Mouse (Mus musculus) hindbrain, embryonic 15.5 days (tissue): Measurements from ENCODE around the gene Adh6a. TPM values are rescaled to one million over a fixed set of nuclear protein-coding genes. Genes with fewer than 3 reads are reported as not detected.

ENCODE experiments used
- ATAC-seq: fragments of 200-750 bp; cut with Nextera tagmentation; 2 replicates; pipeline ENCODE4 v1.8.0; 2017; ENCODE audit warnings: low read depth, moderate number of reproducible peaks, moderate TSS enrichment; ENCODE audit not compliant: low FRiP score
- H3K27ac ChIP-seq: fragments of 300-500 bp; sonication (generic); replicated peaks from 2 replicates; pipeline ENCODE4 v1.5.1; 2015; ENCODE audit warnings: mild to moderate bottlenecking, inconsistent platforms
- H3K27me3 ChIP-seq: fragments of 300-500 bp; sonication (generic); 2 replicates; pipeline ENCODE4 v1.6.1; 2015; ENCODE audit warnings: control low read depth, inconsistent platforms
- H3K36me3 ChIP-seq: fragments of 300-500 bp; sonication (generic); 2 replicates; pipeline ENCODE4 v1.6.1; 2015; ENCODE audit warnings: control low read depth, inconsistent platforms
- H3K4me1 ChIP-seq: fragments of 300-500 bp; sonication (generic); replicated peaks from 2 replicates; pipeline ENCODE4 v1.6.1; 2015; ENCODE audit warnings: control low read depth, inconsistent platforms
- H3K4me2 ChIP-seq: fragments of 300-500 bp; sonication (generic); 2 replicates; pipeline ENCODE4 v1.6.1; 2015; ENCODE audit warnings: moderate library complexity, mild to moderate bottlenecking, inconsistent platforms
- H3K4me3 ChIP-seq: fragments of 300-500 bp; sonication (generic); 2 replicates; pipeline ENCODE4 v1.5.1; 2015; ENCODE audit warnings: mild to moderate bottlenecking, inconsistent platforms
- H3K9ac ChIP-seq: fragments of 300-500 bp; sonication (generic); 2 replicates; pipeline ENCODE4 v1.6.1; 2015; ENCODE audit warnings: inconsistent platforms
- H3K9me3 ChIP-seq: fragments of 300-500 bp; sonication (generic); 2 replicates; pipeline ENCODE4 v1.6.1; 2016; ENCODE audit warnings: control low read depth, inconsistent platforms
- WGBS: fragments of 180-500 bp; shearing (Covaris S2); methylation state at CpG from one replicate; pipeline ENCODE4 v1.1.7; 2015; 5-methylcytosine and 5-hydroxymethylcytosine counted together
- polyA plus RNA-seq: library from polyadenylated mRNA; unstranded; fragments of >200 nt; fragmentation: Nextera tagmentation; extraction: Ambion mirVana; gene quantifications from 2 replicates; pipeline ENCODE4 v1.2.1, GENCODE M21; 2015

The Adh6a gene
- not detected in 2 replicates for polyA plus RNA-seq

DNA sequence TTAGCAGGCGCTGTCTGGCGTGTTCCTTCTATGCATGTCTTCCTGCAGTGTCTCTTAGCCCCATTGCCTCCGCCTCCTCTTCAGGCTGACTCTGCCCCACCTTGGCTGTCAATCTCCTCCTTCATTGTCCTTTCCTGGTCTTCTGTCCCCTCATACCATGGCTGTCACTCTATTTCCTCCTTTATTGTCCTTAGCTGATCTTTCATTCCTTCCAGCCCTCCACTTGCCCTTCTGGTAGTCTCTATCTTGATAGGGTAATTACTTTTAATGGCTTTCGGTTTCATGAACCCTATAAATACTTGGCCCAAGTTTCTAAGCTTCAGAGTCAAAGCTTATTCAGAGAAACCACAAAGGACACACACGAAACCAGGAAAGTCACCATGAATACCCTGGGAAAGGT, at the start of gene Adh6a:
Adh6a (plus strand) TSS at position 322 of the 400 bp plus-strand sequence.
- no peak within 1 kb of the TSS for H3K27ac ChIP-seq
- WGBS = 89% methylated on average over 5 of the region's 5 CpGs
- H3K4me3 ChIP-seq = no peak within 1 kb of the TSS
- ATAC-seq = no peak
- no peaks in the 10 kb centered on the region for H3K4me1 ChIP-seq
- H3K9ac ChIP-seq = no peak within 1 kb of the TSS
- no peak within 1 kb of the TSS for H3K4me2 ChIP-seq
- H3K27me3 ChIP-seq = no peaks in the 10 kb centered on the region
- no peaks in the 10 kb centered on the region for H3K9me3 ChIP-seq
- no peaks in the 10 kb centered on the region for H3K36me3 ChIP-seq

DNA sequence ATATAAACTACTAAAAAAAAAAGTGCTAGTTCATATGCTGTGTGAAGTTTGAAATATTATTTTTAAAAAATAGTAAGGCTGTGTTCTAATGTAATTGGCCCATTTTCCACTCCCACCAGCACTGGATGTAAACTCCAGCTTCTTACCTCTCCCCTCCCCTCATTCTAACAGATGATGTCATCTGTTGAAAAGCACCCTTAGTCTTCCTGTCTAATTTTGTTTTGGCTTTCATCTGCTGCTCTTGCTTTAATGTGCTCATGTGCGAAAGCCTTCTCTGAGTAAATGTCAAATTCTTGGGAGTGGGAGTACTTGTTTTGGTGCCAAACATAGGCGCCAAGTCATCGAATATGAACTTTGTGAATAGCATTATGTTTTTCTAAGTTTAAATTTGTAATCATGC, 48.4 kb upstream of the Adh6a start:
- no peak overlapping the region for H3K27ac ChIP-seq
- no peaks in the 10 kb centered on the region for H3K27me3 ChIP-seq
- no peak overlapping the region for H3K4me3 ChIP-seq
- no peaks in the 10 kb centered on the region for H3K36me3 ChIP-seq
- WGBS = 80% methylated on average over 3 of the region's 3 CpGs
- H3K9me3 ChIP-seq = no peaks in the 10 kb centered on the region
- no peak overlapping the region for H3K9ac ChIP-seq
- ATAC-seq = no peak
- H3K4me1 ChIP-seq = no peaks in the 10 kb centered on the region
- no peak overlapping the region for H3K4me2 ChIP-seq

DNA sequence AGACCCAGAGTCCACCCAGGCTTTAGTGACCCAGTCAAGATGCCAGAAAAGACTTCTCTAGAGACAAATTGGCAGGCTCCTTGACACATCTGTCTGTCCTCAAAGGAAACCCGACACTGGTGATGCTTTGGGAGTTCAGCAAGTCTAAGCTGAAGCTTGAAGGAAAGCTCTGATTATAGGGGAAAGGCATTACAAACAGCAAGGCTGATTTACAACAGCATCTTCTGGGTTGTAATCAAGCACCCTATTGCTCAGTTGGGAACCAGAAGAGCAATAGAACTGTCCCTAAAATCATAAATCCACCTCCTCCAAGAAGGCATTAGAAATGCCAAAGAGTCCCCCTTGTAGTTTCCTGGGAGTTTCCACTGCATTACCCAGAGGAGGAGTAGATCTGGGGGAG, 42.6 kb upstream of the Adh6a start:
- no peaks in the 10 kb centered on the region for H3K36me3 ChIP-seq
- no peaks in the 10 kb centered on the region for H3K4me1 ChIP-seq
- WGBS = 46% methylated on average over 1 of the region's 1 CpGs
- ATAC-seq = no peak
- no peak overlapping the region for H3K4me2 ChIP-seq
- no peaks in the 10 kb centered on the region for H3K9me3 ChIP-seq
- no peak overlapping the region for H3K27ac ChIP-seq
- no peak overlapping the region for H3K9ac ChIP-seq
- no peak overlapping the region for H3K4me3 ChIP-seq
- H3K27me3 ChIP-seq = no peaks in the 10 kb centered on the region

DNA sequence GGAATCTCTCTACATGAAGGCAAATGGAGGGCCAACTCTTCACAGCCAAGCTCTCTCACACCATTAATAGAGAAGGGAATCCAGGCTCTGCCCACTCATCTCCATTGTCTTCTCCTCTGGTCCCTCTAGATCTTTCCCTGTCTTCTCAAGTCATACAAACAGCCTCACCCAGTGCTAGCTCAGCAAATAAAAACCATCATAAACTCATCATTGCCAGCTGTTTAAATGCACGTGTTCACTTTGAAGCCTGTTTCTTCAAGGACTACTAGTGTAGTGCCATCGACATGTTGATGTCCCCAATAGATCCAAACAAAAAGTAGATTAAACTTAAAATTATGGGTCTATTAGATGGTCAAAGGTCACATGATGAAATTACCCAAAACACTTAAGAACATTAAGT, 41.8 kb upstream of the Adh6a start:
- H3K9me3 ChIP-seq = no peaks in the 10 kb centered on the region
- no peak overlapping the region for H3K4me3 ChIP-seq
- H3K9ac ChIP-seq = no peak overlapping the region
- no peaks in the 10 kb centered on the region for H3K36me3 ChIP-seq
- H3K27ac ChIP-seq = no peak overlapping the region
- H3K4me1 ChIP-seq = no peaks in the 10 kb centered on the region
- no peak overlapping the region for H3K4me2 ChIP-seq
- ATAC-seq = no peak
- H3K27me3 ChIP-seq = no peaks in the 10 kb centered on the region
- whole genome bisulfite sequencing = 92% methylated on average over 2 of the region's 2 CpGs

DNA sequence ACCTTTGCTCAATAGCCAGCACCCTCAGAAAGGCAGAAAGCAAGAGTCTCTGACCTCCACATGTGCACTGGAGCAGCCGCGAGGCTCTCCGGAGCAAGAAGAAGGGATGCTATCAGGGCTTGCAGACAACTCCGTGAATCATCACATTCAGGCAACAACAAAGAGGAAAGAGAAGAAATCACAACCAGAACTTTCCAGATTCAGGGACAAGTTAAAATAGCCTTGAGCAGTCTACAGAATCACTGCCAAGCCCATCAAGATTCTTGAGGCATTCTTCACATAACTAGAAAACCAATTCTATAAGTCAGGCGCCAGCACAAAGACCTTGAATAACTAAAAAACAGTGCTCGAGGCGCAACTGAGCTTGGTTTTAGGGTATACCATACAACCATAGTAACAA, 40.0 kb upstream of the Adh6a start:
- Histone ChIP-seq H3K9me3 (no peaks in the 10 kb centered on the region), H3K36me3 (no peaks in the 10 kb centered on the region), H3K4me3 (no peak overlapping the region), H3K4me2 (no peak overlapping the region), H3K27ac (no peak overlapping the region), H3K4me1 (no peaks in the 10 kb centered on the region), H3K9ac (no peak overlapping the region), H3K27me3 (no peaks in the 10 kb centered on the region)
- no peak for ATAC-seq
- WGBS = 93% methylated on average over 7 of the region's 7 CpGs

DNA sequence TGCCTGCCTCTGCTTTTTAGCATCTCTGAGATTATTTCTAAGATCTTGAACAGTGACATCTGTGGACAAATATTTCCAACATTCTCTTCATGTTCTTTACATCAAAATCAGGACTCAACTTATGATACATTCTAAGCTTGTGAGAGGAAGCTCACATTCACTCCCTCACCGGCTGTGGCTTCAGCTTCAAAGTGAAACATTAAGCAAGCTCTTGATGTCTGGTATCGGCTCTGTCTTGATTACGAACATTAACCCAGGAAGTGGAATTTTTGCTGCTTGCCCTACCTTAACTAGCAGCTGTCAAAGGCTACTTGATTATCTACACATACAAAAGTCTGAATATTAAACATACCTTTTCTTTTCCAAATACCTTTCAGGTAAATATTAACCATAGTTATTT, 38.0 kb upstream of the Adh6a start:
- no peak for ATAC-seq
- no peak overlapping the region for H3K4me2 ChIP-seq
- no peak overlapping the region for H3K9ac ChIP-seq
- no peaks in the 10 kb centered on the region for H3K9me3 ChIP-seq
- H3K27me3 ChIP-seq = no peaks in the 10 kb centered on the region
- no peaks in the 10 kb centered on the region for H3K4me1 ChIP-seq
- WGBS = 91% methylated on average over 3 of the region's 3 CpGs
- no peak overlapping the region for H3K27ac ChIP-seq
- no peak overlapping the region for H3K4me3 ChIP-seq
- no peaks in the 10 kb centered on the region for H3K36me3 ChIP-seq

DNA sequence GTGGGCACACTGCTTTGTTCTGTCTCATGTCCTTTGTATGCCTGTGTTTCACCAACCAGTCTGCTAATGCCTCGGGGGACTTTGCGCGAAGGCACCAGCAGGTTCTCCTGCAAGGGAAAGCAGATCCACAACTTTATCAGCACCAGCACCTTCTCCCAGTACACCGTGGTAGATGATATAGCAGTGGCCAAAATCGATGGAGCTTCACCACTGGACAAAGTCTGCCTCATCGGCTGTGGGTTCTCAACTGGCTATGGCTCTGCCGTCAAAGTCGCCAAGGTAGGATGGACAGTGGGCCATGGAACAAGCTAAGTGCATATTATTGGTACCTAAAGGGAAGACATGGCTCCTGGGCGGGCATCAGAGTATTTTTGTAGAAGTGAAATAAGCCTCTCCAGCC, 30.5 kb upstream of the Adh6a start:
- WGBS = 69% methylated on average over 9 of the region's 9 CpGs
- Histone ChIP-seq H3K27ac (no peak overlapping the region), H3K4me3 (no peak overlapping the region), H3K4me1 (no peaks in the 10 kb centered on the region), H3K36me3 (no peaks in the 10 kb centered on the region), H3K4me2 (no peak overlapping the region), H3K9me3 (no peaks in the 10 kb centered on the region), H3K27me3 (no peaks in the 10 kb centered on the region), H3K9ac (no peak overlapping the region)
- no peak for ATAC-seq

DNA sequence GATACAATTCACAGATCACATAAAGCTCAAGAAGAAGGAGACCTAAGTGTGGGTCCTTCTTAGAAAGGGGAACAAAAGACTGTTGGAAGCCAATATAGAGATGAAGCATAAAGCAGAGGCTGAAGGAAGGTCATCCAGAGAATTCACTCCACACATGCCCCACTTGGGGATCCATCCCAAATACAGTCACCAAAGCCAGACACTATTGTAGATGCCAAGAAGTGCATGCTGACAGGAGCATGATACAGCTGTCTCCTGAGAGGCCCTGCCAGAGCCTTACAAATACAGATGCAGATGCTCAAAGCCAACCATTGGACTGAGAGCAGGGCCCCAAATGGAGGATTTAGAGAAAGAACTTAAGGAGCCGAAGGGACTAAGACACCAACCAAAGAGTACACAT, 29.3 kb upstream of the Adh6a start:
- H3K9ac ChIP-seq = no peak overlapping the region
- ATAC-seq = no peak
- WGBS = 100% methylated on average over 1 of the region's 1 CpGs
- H3K27ac ChIP-seq = no peak overlapping the region
- no peak overlapping the region for H3K4me3 ChIP-seq
- H3K36me3 ChIP-seq = no peaks in the 10 kb centered on the region
- no peak overlapping the region for H3K4me2 ChIP-seq
- H3K9me3 ChIP-seq = no peaks in the 10 kb centered on the region
- H3K4me1 ChIP-seq = no peaks in the 10 kb centered on the region
- H3K27me3 ChIP-seq = no peaks in the 10 kb centered on the region

DNA sequence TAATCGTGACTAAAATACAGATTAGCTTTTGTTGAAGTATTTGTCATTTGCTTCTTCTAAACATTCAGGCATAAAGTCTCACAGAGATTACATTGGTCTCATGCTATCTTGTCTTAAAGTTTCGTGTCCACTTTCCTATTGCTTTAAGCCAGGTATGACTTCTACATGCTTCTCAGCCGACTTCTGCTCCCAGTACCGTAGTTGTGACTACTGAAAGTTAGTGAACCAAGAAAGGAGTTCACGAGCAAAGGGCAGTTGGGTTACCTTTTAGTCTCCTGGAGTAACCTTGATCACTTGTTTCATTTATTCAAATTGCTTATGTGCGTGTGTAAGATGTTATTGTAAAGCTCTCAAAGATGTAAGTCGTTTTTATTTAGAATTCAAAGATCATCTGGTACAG, 27.1 kb upstream of the Adh6a start:
- no peak for ATAC-seq
- no peaks in the 10 kb centered on the region for H3K9me3 ChIP-seq
- H3K4me1 ChIP-seq = no peaks in the 10 kb centered on the region
- H3K9ac ChIP-seq = no peak overlapping the region
- 87% methylated on average over 7 of the region's 7 CpGs for WGBS
- H3K27ac ChIP-seq = no peak overlapping the region
- no peak overlapping the region for H3K4me2 ChIP-seq
- H3K36me3 ChIP-seq = no peaks in the 10 kb centered on the region
- H3K27me3 ChIP-seq = no peaks in the 10 kb centered on the region
- H3K4me3 ChIP-seq = no peak overlapping the region

DNA sequence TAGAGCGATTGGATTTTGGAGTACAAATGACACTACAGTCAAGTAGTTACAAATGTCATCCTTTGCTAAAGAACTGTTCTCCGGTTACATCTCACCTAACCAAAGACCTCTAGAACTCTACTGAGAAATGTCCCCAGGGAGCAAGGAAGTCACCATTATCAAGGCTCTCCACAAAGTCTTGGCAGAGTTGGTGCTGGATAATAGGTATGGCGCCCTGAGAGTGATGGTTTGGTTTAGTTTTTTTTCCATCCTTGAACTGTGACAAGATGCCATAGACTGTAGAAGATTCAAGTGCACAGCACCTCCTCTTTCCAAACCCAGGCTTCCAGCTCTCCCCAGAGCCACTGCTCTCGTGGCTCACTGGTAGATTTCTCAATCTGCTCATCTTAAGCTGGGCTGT, 25.4 kb upstream of the Adh6a start:
- no peak for ATAC-seq
- no peak overlapping the region for H3K4me2 ChIP-seq
- H3K36me3 ChIP-seq = no peaks in the 10 kb centered on the region
- H3K9me3 ChIP-seq = no peaks in the 10 kb centered on the region
- no peak overlapping the region for H3K27ac ChIP-seq
- no peak overlapping the region for H3K9ac ChIP-seq
- H3K27me3 ChIP-seq = no peaks in the 10 kb centered on the region
- no peaks in the 10 kb centered on the region for H3K4me1 ChIP-seq
- H3K4me3 ChIP-seq = no peak overlapping the region
- WGBS = 90% methylated on average over 4 of the region's 4 CpGs

DNA sequence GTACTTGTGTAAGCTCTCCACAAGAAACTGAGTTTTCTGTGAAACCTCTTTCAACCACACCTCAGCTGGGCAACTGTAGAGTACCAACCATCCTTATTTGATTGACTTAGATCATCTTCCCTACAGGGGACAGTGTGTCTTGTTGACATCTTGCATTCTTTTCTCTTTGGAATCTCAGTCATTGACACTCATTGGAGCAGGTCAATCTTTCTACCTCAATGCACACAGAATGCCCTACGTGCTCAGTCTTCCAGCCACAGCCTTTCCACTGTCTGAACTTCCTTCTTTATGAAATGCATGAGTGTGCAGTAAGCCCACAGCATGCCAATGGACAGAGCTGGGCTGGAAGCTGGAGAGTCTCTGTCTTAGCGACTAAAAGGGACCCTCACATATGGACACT, 22.4 kb upstream of the Adh6a start:
- Histone ChIP-seq H3K27me3 (no peaks in the 10 kb centered on the region), H3K27ac (no peak overlapping the region), H3K9me3 (no peaks in the 10 kb centered on the region), H3K4me1 (no peaks in the 10 kb centered on the region), H3K4me2 (no peak overlapping the region), H3K9ac (no peak overlapping the region), H3K36me3 (no peaks in the 10 kb centered on the region), H3K4me3 (no peak overlapping the region)
- 49% methylated on average over 2 of the region's 2 CpGs for WGBS
- ATAC-seq = no peak

DNA sequence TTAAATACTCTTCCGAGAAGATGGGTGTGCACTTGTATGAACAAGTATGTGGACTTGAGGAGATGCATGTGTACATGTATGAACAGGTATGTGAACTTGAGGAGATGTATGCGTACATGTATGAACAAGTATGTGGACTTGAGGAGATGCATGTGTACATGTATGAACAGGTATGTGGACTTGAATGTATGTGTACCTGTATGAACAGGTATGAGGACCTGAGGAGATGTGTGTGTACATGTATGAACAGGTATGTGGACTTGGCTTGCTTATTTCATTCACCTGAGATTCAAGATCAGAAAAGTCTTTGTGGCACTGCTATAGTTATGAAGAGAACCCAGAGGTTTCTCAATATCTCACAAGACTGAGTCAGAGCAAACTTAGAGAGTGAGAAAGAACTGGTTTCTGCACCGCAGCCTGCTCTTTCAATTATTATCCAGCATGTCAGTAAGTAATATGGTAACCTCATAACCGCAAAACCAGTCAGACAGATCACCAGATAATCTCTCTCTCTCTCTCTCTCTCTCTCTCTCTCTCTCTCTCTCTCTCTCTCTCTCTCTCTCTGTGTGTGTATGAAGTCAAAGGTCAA, 21.5 kb upstream of the Adh6a start:
- WGBS = 96% methylated on average over 4 of the region's 4 CpGs
- H3K27me3 ChIP-seq = no peaks in the 10 kb centered on the region
- H3K9ac ChIP-seq = no peak overlapping the region
- no peaks in the 10 kb centered on the region for H3K36me3 ChIP-seq
- no peak for ATAC-seq
- H3K9me3 ChIP-seq = no peaks in the 10 kb centered on the region
- no peak overlapping the region for H3K27ac ChIP-seq
- H3K4me2 ChIP-seq = no peak overlapping the region
- no peaks in the 10 kb centered on the region for H3K4me1 ChIP-seq
- H3K4me3 ChIP-seq = no peak overlapping the region

DNA sequence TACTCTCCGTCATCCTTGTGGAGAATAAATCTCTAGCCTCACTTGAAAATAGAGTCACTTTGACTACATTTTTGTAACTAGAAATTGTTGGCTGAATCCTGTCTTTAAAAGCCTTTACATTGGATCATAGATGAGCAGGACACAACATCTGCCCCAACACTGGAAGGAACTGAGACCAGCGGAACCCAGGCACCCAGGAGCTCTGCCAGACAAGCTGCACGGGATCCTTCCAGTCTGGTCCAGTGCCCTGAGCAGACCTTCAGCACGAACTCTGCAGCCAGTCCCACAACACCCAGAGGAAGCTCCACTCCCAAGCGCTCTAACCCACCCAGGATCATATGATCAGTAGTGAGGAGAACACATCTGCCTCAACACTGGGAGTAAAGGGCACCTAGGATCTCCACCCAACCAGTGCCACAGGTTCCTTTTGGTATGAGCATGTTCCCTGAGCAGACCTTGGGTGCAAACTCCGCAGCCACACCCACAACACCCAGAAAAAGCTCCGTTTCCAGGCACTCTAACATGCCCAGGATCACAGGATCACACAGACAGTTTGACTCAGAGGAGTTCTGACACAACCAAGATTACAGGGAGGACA, 19.7 kb upstream of the Adh6a start:
- H3K4me1 ChIP-seq = no peaks in the 10 kb centered on the region
- no peak overlapping the region for H3K27ac ChIP-seq
- no peaks in the 10 kb centered on the region for H3K36me3 ChIP-seq
- no peak overlapping the region for H3K4me3 ChIP-seq
- no peak overlapping the region for H3K9ac ChIP-seq
- H3K27me3 ChIP-seq = no peaks in the 10 kb centered on the region
- ATAC-seq = no peak
- H3K4me2 ChIP-seq = no peak overlapping the region
- peaks cover 8% of the 10 kb centered on the region for H3K9me3 ChIP-seq
- 90% methylated on average over 7 of the region's 7 CpGs for WGBS
